Mouse (Mus musculus) gastrocnemius, adult 2 months (tissue): Measurements from ENCODE around the gene Ube2e3. TPM values are rescaled to one million over a fixed set of nuclear protein-coding genes. Genes with fewer than 3 reads are reported as not detected.

Experiments
- DNase-seq: peaks from one replicate; pipeline ENCODE4 v3.0.0; 2022
- H3K27ac ChIP-seq: fragments of 200-600 bp; 2 replicates; pipeline ENCODE4 v1.8.1; 2022; ENCODE audit warnings: mild to moderate bottlenecking
- H3K4me3 ChIP-seq: fragments of 200-600 bp; 2 replicates; pipeline ENCODE4 v1.8.1; 2022; ENCODE audit warnings: mild to moderate bottlenecking, moderate library complexity
- CTCF ChIP-seq: fragments of 200-600 bp; IDR thresholded peaks from 2 replicates; pipeline ENCODE4 v1.8.1; 2022; ENCODE audit warnings: antibody characterized with exemption, mild to moderate bottlenecking, moderate library complexity
- intact Hi-C: fragments of 180-260 bp; cut with DNase I; formaldehyde crosslinking; loops from one replicate; pipeline ENCODE4 v1.15.1; 2025
- total RNA-seq, 2 experiments: library from RNA; stranded (reverse); gene quantifications; 2 replicates each; pipeline ENCODE4 v1.2.3; 2021

Gene Ube2e3
- total RNA-seq, 2 experiments from 2014 or later, result 24.4 to 29.9 TPM

DNA sequence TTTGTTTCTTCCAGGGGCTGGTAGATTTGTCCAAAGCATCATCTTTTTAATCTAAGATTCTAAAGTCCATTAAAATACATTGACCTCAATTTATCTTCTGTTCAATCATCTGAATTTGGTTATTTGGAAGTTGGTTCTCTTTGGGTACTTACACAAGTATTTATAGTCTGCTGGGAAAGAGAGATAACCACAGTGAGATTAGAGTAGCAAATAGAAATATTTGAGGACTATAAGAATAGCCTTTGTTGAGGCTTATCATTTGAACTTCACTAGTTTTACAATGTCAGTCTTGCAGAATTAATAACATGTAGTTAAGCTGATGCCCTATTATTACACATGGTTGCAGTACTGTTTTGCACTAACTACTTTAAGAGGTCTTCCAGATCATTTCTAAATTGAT, 43.6 kb downstream of the Ube2e3 start:
- intact Hi-C loops, result no loop called here
- Histone ChIP-seq H3K27ac (no peak overlapping the region), H3K4me3 (no peak overlapping the region)
- TF ChIP-seq CTCF, result no peak
- DNase-seq, result no peak

DNA sequence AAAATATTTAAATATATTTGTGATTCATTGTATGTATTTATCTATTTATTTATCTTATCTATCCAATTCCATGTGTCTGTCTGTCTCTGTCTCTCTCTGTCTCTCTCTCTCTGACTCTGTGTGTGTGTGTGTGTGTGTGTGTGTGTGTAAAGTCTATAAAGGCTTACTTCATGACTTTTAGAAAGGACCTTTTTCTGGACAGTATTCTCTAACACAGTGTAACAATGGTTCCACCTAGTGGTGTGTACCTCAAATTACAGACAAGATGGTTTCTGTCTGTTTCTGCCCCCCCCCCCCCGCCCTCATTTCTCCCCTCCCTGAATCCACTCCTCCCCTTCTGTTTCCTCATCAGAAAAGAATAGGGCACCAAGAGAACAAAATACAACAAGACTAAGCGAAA, 46.9 kb downstream of the Ube2e3 start:
- DNase-seq, result no peak
- intact Hi-C loops, result loop anchor here (2.0 kb wide), 1 partner anchor 866 kb away; no protein-coding TSS in a partner anchor
- TF ChIP-seq CTCF, result peak; percentile 63
- Histone ChIP-seq H3K4me3 (no peak overlapping the region), H3K27ac (no peak overlapping the region)

DNA sequence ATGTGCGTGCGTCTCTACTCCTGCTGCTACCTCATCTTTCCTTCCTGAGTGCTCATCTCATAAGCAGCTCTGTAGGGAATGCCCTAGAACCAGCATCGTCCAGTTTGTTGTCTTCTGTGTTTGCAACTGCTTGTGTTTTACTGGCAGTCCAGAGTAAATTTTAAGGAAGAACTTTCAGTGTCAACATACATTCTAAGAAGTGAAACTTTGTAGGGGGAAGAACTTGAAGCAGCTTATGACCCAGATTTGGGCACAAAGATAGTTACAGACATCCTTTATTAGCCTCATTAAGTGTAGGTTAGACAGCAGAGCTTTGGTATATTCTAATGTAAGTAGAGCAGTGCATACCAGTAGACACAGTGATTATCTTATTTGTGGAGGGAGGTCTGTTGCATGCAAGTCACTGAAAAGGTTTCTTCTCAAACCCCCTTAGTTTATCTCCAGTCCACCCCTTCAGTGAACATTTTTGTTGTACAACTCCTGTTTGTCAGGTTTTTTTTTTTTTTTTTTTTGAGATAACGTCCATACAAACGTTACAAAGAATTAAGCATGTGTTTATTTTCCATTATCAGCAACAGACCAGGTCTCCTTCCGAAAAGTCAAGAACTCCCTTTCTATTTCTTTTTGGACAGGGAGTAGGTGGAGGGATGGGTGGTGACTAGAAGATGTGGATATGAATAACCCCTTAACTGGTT, 55.2 kb downstream of the Ube2e3 start:
- intact Hi-C loops, result no loop called here
- no peak for DNase-seq
- no peak for TF ChIP-seq CTCF
- no peak overlapping the region for H3K4me3 ChIP-seq
- H3K27ac ChIP-seq, result no peak overlapping the region

DNA sequence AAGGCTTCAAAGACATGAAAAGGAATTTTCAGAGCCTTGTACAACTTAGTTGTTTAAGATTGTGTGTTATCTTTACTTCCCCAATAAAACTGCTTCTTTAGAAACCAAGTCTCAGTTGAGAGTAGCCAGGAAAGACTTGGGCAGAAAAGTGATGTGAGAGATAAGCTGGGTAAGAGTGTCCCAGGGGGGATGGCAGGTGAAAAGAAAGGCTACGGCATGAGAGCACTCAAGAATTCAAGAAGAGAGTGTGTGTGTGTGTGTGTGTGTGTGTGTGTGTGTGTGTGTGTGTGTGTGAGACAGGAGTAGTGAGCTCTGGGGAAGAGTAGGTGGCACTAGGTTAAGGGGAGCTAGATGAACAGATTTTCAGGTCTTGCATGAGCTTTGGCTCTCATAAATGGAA, 57.9 kb downstream of the Ube2e3 start:
- TF ChIP-seq CTCF, result no peak
- intact Hi-C loops, result no loop called here
- no peak for DNase-seq
- no peak overlapping the region for H3K27ac ChIP-seq
- no peak overlapping the region for H3K4me3 ChIP-seq

DNA sequence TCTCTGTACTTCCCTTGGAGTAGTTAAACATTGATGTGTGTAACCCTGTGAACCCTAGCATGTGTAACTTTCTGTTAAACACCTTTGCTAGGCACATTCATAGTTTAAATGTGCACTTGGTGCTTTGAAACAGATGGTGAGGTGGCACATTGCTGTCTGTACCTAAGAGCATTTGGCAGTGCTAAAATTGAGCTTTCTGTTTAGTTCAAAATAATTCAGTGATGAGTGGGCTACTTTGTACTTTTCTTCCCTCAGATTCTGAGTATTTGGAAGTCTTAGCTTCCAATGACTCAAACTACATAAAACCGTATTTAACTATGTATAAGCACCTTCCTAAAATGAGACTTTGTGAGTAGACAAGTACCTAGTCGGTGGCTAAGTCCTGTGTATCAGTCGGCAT, 59.7 kb downstream of the Ube2e3 start:
- intact Hi-C loops, result no loop called here
- no peak for DNase-seq
- Histone ChIP-seq H3K27ac (no peak overlapping the region), H3K4me3 (no peak overlapping the region)
- TF ChIP-seq CTCF, result no peak

DNA sequence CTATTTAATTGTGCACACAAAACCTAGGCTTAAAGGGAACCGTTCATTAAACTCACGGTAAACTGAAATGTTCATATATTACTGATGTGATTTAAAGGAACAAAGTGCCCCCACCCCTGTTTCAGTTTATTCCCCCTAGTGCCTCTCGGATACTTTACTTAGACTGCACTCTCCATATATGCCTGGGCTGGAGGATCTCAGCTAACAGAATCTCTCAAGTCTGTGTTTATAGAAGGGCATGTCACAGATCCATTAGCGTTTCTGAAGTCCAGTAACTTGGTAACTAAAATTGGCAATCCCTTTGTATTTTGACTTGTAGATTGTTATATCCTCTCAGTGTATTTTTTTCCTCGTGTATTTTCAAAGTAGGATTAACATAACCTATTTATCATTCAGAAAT, 60.2 kb downstream of the Ube2e3 start:
- no peak for DNase-seq
- H3K4me3 ChIP-seq, result no peak overlapping the region
- TF ChIP-seq CTCF, result no peak
- intact Hi-C loops, result no loop called here
- no peak overlapping the region for H3K27ac ChIP-seq

DNA sequence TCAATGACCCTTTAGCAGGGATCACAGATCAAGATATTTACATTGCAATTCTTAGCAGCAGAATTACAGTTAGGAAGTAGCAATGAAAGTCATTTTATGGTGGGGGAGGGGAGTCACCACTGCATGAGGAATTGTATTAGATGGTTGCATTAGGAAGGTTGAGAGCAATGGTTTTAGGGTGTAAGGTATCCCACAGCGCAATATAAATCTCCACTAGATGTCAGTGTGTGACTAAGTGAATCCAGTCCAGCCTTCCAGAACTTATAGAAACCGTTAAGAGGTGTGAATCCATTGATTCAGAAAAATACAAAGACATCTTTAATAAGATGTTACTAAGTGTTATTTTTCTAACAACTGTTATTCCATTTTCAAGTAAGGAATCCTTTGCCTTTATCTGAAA, 63.4 kb downstream of the Ube2e3 start:
- no peak for DNase-seq
- H3K27ac ChIP-seq, result no peak overlapping the region
- intact Hi-C loops, result no loop called here
- no peak overlapping the region for H3K4me3 ChIP-seq
- TF ChIP-seq CTCF, result peak; percentile 52

DNA sequence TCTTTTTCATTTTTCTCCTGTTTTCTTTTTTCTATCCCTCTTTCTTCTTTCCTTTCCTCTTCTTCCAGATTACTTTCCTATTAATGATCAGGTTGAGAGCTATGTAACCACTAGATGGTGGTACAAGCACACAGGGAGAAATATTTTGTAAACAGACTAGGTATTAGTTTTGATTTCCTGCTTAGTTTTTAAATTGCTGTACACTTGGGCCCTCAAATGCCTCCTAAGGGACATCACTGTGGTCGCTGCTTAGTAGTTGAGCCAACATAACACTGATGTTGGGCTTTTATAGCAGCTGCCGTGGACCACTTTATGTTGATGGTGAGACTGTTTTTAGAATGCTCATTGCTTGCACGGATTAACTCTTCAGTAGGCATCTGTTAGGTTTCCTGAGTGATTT, 91.5 kb downstream of the Ube2e3 start:
- no peak for DNase-seq
- intact Hi-C loops, result loop anchor here (2.0 kb wide), 1 partner anchor 307 kb away; no protein-coding TSS in a partner anchor
- TF ChIP-seq CTCF, result peak; percentile 88
- H3K4me3 ChIP-seq, result peak overlapping the region; percentile 36; the same call in 1 of the 2 replicates
- no peak overlapping the region for H3K27ac ChIP-seq

DNA sequence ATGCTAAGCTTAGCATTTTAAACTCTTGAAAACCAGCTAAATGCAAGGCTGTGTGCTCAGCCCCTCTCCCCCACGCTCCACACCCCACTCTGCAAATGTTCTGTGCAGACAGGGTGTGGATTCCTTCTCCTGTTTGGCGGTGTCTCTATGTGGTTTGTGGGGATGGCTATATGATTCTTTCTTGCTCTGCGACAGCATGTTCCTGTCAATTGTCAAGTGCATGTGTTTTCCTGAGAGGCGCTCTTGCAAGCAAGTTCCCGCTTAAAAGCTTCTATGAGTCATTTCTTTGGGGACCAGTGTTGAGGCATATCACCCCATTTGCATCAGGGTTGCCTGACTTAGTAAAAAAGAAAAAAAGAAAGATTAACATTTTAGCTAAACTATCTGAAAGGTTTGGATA, 92.4 kb downstream of the Ube2e3 start:
- TF ChIP-seq CTCF, result no peak
- intact Hi-C loops, result loop anchor here (10.0 kb wide), 1 partner anchor 535 kb away; no protein-coding TSS in a partner anchor
- DNase-seq, result no peak
- Histone ChIP-seq H3K4me3 (no peak overlapping the region), H3K27ac (no peak overlapping the region)

DNA sequence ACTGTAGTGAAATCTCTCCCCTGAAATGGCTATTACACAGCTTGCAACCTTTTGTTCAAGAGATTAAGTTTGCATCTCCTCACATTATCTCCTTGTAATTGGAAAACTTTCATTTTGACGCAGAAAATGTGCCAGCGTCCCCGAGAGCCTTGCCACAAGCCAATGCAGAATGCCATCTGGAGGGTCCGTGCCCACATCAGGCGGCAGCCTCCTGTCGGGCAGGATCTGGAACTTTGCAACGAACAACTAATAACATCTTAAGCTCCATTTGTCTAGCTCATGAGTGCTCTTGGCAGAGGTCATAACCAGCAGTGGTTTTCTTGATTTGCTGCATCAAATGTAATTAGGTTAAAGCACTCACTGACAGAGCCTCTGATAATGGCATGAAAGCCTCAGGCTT, 93.1 kb downstream of the Ube2e3 start:
- intact Hi-C loops, result loop anchor here (10.0 kb wide), 1 partner anchor 534 kb away; no protein-coding TSS in a partner anchor
- no peak for DNase-seq
- Histone ChIP-seq H3K4me3 (peak overlapping the region; percentile 20), H3K27ac (no peak overlapping the region)
- no peak for TF ChIP-seq CTCF

DNA sequence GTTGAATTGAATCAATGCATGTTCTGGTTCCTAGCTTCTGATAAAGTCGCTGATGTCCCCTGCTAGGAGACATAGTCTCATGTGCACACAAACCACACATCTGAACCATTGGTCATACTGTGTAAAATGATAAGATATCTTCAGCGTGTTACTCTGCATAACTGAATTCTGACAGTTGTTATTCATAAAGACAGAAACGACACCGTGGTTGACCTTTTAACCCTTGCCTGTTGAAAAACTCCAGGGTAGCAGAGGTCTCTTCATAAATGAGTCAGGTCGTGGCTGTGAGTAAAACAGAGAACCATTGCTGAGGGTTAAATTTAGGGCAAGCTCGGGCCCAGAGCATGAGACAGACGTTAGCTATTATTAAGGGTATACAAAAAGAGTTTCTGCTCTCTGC, 93.7 kb downstream of the Ube2e3 start:
- intact Hi-C loops, result loop anchor here (10.0 kb wide), 1 partner anchor 533 kb away; no protein-coding TSS in a partner anchor
- H3K27ac ChIP-seq, result no peak overlapping the region

DNA sequence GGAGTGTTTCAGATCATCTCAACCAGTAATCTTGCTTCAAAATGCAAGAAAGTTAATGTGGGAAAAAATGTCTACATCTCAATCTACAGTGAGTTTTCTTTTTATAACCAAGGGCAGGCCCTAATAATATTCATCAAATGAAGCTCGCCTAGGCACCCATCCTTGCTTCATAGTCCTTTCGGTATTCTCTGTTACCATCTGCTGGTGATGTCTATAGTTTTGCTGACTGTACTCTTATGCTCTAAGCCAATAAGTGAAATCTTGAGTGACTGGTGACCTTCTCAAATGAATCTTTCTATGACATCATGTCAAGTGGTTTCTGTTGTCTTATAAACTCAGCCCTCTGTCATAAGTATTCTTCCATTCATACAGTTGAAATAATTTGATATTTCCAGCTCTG, 97.1 kb downstream of the Ube2e3 start:
- intact Hi-C loops, result loop anchor here (10.0 kb wide), 1 partner anchor 530 kb away; no protein-coding TSS in a partner anchor

More for the DNA sequence above, 93.7 kb downstream of the Ube2e3 start:
- no peak for DNase-seq
- H3K4me3 ChIP-seq, result no peak overlapping the region
- no peak for TF ChIP-seq CTCF

DNA sequence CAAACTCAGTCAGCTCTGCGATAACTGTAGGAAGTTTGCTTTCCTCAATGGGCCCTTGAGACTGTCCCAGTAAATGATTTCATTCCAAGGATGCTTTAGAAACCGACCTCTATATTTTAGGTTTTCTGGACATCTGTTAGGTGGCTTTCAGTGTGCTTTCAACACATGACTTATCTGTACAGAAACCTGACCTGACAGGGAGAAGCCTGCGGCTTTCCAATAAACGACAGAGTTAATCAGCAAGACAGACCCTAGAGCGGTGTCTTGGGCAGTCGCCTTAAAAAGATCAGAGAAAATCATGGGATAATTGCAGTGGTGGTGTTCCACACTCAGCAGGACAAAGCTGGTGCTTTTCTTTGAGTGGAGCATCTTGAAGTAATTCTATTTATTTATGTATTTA, 97.5 kb downstream of the Ube2e3 start:
- no peak for DNase-seq
- no peak for TF ChIP-seq CTCF
- Histone ChIP-seq H3K27ac (no peak overlapping the region), H3K4me3 (no peak overlapping the region)
- intact Hi-C loops, result loop anchor here (10.0 kb wide), 1 partner anchor 529 kb away; no protein-coding TSS in a partner anchor

More for the DNA sequence above, 97.1 kb downstream of the Ube2e3 start:
- Histone ChIP-seq H3K4me3 (no peak overlapping the region), H3K27ac (no peak overlapping the region)
- no peak for DNase-seq
- TF ChIP-seq CTCF, result no peak

DNA sequence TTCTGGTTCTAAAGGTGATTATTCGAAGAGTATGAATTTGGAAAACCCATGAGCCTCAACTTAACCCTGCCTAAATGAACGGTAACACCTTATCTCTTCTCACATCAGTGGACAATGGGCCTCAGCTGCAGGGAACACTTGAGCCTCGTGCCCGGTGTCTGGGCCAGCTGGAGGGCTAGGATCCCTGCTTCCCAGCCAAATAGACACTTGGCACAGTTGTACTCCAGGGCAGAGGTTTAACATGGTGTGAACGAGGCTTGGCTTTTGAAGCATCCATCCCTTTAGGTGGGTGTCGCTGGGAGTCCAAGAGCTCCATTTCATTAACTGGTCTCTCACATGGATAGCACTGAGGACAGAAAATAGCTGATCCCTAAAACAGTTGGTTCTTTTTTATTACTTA, 102.2 kb downstream of the Ube2e3 start:
- TF ChIP-seq CTCF, result no peak
- Histone ChIP-seq H3K27ac (no peak overlapping the region), H3K4me3 (no peak overlapping the region)
- intact Hi-C loops, result no loop called here
- no peak for DNase-seq
